Mouse (Mus musculus) liver, embryonic 14.5 days (tissue): ENCODE results near the gene Adgrl3.

Experiments
- CTCF ChIP-seq: IDR thresholded peaks from 2 replicates; pipeline ENCODE4 v1.5.1; 2016; ENCODE audit warnings: antibody characterized with exemption, low read depth, control low read depth
- EP300 ChIP-seq: IDR thresholded peaks from 2 replicates; pipeline ENCODE4 v1.6.1; 2016; ENCODE audit warnings: antibody characterized with exemption, low read depth

- TF ChIP-seq EP300 (no peak), CTCF (no peak)
Measured at GRCm38 (mm10) chr5:81736008-81736407, 716.1 kb downstream of the Adgrl3 start.
